Mouse (Mus musculus) E14TG2a.4 (cell line): ENCODE results near the gene Acy3.

ENCODE experiments used
- CTCF ChIP-seq: conservative IDR thresholded peaks from 2 replicates; pipeline ENCODE4 v1.5.1; 2014; ENCODE audit warnings: low read length
- POU5F1 ChIP-seq: IDR thresholded peaks from 2 replicates; pipeline ENCODE4 v1.6.1; 2014; ENCODE audit warnings: low read length, borderline replicate concordance

DNA sequence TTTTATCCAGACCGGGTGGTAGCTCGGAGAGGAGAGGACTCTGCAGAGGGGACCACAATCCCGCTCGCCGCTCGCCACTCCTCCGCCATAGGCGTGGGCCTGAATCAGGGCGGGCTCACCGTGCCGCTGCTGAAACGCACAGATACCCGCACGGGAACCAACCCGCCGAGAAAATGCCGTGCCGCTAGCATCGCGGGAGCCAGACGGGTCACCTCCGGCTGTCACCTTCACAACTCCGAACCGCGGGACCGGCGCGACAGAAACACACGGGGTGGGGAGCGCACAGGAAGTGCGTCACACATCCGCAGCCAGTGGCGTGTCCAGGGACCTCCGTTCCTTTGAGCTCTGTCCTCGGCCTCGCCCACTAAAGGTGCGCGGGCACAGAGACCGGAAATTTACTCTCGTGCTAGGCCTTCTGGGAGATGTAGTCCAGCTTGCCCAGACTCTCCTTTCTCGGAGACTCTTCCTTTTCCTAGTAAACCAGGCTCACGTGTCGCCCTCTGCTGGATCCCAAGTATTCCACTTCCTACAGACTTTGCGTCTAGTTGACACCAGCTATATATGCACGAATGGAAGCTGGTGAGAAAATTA, 26.2 kb downstream of the Acy3 start, which contains the start of gene Ndufv1:
- TF ChIP-seq CTCF (peak; percentile 59), POU5F1 (no peak)
